Mouse (Mus musculus): Measurements from ENCODE around the gene Mb. TPM values are rescaled to one million over a fixed set of nuclear protein-coding genes. Genes with fewer than 3 reads are reported as not detected.

Gene Mb
- polyA plus RNA-seq (2012; rRNA removed) = 8.5 and 12.5 TPM in 2 replicates

DNA sequence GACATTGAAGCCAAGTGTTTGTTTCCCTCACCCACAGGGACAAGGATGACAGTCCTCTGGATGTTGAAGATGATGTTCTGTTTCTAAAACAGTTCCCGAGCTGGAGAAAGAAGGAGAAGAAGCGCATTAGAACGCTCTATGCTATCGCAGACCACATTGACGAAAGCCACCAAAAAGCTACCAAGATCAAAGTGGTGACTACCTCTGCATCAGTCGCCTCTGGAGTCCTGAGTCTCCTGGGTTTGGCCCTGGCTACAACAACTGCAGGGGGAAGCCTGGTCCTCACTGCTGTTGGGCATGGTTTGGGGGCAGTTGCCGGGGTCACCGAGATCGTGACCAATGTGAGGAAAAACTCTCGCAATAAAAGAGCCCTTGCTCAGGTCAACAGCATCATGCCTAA is at the start of gene Mb:
Gene Mb, minus strand, starts transcription at position 101 of the 400 bp plus-strand sequence.
- no peak for DNase-seq (ENCODE audit: low read depth)

- no peak for DNase-seq (ENCODE audit: low read depth)
Measured at GRCm38 (mm10) chr15:77099756-77100155, 49.3 kb upstream of the Mb start.

GRCm38 (mm10) chr15:77097358-77097757 is 46.9 kb upstream of the Mb start:
- no peak for DNase-seq (ENCODE audit: low read depth)

DNA sequence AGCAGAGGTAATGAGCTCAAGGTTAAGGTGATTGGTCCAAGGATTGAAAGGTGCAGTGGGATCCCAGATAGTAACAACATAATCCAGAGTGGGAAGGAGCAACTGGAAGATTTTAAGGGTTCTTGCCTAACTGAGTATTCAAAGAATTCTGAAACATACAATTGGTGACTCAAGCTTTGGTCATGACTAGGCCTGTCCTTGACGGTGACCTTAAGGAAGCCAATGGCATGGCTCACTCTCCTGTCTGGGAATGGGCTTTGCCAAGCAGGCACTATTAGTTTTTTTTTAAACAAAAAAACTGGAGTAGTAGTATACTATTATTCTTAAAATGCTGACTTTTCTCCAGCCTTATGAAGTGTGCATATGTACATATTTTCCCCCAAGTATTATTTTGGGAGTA is 44.7 kb upstream of the Mb start:
- no peak for DNase-seq (ENCODE audit: low read depth)

DNA sequence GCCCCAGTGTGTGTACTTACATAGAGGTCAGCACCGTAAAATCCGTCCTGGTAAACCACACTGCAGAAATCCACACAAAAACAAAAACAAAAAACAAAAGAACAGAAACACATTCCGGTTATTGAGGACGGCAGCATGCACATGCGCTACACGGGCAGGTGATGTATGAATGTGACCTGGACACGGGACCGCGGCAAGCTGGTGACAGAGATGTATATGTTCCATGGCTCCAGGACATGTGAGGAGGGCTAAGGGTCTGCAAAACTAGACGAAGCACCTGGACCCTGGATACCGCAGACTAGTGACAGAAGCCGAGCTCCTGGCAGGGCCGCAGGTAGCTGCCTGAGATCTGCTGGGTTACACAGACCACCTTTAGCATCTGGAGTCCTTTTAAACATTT is 44.0 kb upstream of the Mb start:
- DNase-seq (ENCODE audit: low read depth) = no peak

DNA sequence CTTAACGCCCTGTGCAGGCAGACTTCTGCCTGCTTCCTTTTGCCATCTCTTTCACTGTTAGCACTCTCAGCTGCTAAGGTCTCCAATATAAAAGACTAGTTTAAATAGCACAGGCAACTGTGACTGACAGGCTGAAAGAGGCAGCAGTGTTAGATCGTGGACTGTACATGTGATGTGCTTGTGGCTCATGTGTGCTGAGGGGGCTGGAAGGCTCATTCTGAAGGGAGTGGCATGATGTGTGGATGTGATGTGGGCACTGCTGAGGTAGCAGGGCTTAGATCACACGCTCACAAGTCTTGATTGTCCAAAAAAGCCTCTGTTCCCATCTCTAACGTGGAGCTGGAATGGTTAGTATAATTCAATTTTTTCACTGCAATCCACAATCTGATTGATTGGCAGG is 40.9 kb upstream of the Mb start:
- no peak for DNase-seq (ENCODE audit: low read depth)

DNA sequence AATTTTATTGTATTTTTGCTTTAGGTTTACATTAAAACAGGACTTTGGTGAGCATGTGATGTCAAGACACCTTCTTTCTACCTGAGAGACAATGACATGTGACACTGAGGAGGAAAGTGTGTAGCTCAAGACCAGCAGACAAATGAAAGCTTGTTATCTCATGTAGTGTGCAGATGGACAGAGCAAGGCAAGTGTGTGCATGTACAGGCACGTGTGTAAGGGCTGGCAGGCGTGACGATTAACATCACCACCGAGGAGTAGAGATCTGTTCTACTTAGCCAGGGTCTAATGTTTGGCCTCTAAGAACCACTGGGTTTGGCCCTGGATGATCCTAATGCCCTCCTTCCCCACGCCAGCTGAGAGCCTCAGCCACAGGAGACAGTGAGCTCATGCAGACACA is 40.1 kb upstream of the Mb start:
- DNase-seq (ENCODE audit: low read depth) = no peak

GRCm38 (mm10) chr15:77089249-77089648 is 38.8 kb upstream of the Mb start:
- no peak for DNase-seq (ENCODE audit: low read depth)

DNA sequence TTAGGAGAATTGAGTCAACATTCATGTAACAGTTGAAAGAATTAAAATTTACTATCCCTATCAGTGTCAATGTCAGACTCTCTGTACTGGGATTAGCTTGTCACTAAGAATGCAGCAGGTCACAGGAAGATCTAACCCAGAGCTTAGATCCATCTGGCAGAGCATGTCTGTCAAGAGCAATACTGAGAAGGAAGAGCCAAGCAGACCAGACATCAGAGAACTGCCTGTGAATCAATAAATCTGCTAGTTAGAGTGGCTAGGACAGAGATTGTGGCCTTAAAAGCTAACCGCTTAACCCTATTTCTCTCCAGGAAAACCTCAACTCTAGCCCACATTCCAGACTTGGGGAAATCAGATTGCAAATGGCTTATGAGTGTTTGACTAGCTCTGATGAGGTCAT is 36.0 kb upstream of the Mb start:
- DNase-seq (ENCODE audit: low read depth) = no peak

- DNase-seq (ENCODE audit: low read depth) = no peak
Measured at GRCm38 (mm10) chr15:77085818-77086217, 35.3 kb upstream of the Mb start.

DNA sequence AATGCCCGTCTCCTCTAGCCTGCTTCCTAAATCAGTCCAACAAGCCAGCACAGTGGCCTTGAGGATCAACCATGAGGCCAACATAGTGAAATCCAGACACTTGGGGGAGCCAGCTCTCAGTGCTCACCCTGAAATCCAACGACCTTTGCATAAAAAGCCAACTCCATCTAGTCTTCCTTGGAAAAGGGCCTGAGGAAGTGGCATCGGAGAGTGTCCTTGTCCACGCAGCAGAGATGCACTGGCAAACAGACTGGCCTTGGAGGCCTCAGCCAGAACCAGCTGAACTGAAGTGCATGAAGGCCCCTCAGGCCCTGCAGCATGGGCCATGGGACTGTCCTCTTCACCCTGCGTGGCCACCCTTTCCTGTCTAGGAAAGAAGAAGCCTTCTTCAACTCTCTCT is 31.0 kb upstream of the Mb start:
- DNase-seq (ENCODE audit: low read depth) = no peak

DNA sequence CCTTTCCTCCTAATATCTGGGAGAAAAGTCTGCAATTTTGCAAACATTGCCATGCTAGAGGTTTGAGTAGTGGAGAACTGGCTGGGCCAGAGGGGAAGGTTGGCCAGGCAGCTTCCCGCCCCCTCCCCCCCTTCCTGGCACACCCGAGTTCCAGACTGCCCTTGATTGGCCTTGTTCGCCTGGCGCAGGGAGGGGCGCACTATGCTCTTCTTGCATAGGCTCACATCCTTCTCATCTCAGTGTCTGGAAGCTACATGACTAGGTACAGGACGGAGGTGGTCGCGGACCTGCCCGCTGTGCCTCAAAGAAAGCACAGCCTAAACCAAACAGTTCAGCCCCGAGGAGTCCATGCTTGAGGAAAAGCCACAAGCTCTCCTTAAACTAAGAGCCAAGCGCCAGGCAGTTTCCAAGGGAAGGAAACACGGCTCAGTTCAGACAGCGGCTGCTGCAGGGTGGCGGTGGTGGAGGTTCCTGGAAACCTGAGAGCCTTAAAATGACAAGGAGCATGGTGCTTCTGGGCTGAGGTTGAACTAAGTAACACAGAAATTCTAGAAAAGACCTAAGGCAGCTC is 30.3 kb upstream of the Mb start:
- DNase-seq (ENCODE audit: low read depth) = no peak

DNA sequence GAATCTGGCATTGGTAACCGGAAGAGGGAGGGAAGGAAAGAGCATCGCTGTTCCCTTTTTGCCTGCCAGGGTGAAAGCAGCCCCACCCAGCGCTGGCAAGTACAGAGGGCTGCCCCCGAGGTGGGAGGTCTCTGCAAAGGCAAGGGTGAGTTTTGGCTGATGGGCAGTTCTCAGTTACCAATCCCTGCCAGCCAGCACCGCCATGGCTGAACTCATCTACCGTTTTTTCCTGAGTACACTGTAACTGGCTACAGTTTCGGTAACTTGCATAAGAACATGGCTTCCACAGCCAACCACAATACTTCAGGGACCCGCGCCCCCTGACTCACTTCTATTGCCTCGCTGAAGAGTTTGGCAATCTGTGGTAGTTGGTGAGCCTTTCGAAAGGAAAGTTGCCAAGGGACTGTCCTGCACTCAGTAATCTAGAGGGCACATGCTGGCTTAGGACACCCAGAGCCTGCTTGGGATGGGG is 29.5 kb upstream of the Mb start:
- DNase-seq (ENCODE audit: low read depth) = no peak

DNA sequence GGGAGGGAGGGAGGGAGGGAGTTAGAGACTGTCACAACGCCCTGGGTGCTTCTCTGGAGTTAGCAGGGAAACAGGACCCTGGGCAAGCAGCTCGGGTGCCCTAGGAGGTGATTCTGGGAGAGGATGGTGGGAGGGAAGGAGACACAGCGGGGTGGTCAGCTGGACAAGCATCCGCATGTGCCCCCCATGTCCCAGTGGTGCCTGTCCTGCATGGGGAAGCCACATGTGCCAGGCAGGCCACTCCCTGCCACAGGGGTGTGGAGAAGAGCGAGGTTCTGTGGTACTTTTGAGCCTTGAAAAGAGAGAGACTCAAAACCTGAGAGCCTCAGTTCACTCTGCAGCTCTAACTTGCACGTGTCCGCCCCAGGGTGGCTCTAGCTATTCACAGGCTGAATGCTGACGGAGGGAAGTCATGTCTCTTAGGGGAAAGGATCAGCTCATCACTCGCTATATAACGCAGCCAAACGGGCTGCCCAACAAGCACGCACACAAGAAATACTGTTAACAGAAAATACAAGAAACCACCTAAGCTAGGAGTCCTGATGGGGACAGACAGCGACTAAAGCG is 28.9 kb upstream of the Mb start:
- no peak for DNase-seq (ENCODE audit: low read depth)

GRCm38 (mm10) chr15:77078786-77079185 is 28.3 kb upstream of the Mb start:
- no peak for DNase-seq (ENCODE audit: low read depth)

DNA sequence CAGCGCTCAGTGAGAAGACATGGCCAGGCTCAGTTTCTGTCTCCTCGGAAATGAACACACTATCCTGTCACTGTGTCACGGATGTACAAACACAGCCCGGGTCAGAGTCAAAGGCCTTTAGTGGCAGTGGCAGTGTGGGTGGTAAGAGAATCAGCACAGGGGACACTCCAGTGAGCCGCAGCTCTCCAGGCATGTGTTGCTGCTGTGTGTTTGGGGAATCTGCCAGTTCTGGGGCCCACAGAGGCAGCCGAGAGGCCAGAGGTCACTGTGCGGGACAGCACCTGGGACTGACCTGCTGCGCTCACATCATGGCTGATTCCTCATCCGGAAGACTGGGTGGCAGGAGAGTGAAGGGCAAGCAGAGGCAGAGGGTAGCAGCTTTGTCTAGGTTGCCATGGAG is 27.4 kb upstream of the Mb start:
- no peak for DNase-seq (ENCODE audit: low read depth)

GRCm38 (mm10) chr15:77076523-77076922 is 26.1 kb upstream of the Mb start:
- no peak for DNase-seq (ENCODE audit: low read depth)

- DNase-seq (ENCODE audit: low read depth) = no peak
Measured at GRCm38 (mm10) chr15:77072556-77073163, 22.2 kb upstream of the Mb start.

GRCm38 (mm10) chr15:77071501-77071900 is 21.0 kb upstream of the Mb start:
- no peak for DNase-seq (ENCODE audit: low read depth)

- DNase-seq (ENCODE audit: low read depth) = no peak
Measured at GRCm38 (mm10) chr15:77070745-77071268, 20.3 kb upstream of the Mb start.

- DNase-seq (ENCODE audit: low read depth) = no peak
Measured at GRCm38 (mm10) chr15:77069019-77069418, 18.5 kb upstream of the Mb start.

DNA sequence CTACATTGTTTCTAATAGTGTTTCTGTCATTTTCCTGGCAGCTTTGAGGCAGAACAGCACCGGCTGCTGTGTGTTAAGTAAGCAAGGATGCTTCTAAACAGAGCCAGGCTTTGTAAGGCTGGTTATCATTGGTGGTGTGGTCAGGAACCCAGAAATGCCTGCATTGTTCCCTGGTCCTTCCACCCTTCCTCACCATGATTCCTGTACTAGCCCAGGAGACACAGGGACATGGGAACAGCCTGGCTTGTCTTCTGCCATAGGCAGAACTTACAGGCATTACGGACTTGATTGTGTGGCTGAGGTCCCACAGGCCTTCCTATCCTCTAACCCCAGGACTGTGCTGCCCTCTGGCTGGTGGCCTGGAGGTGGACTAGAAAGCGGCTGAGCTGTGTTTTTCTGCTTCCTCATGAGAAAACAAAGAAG is 18.0 kb upstream of the Mb start:
- no peak for DNase-seq (ENCODE audit: low read depth)

DNA sequence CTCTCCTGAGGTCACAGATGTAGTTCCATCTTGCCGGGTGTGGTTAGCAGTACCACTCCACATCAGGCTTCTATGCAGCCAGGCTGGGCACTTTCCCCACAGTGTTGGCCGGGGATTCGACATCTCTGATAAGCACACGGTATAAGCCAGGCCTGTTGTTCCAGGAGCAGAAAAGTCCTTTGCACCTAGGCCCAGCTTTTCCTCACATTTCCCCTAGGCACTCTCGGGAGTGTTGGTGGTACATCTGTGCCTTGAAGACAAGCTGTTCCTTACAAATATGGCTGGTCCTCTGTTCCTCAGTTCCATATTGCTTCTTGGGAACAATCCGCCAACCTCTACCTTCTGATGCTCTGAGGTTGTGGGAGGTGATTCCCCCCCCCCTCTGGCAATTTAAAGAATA is 15.8 kb upstream of the Mb start:
- DNase-seq (ENCODE audit: low read depth) = no peak
